Mouse (Mus musculus) gastrocnemius, postnatal 4 days (tissue): ENCODE measurements around the gene Ddx59. TPM values are rescaled to one million over a fixed set of nuclear protein-coding genes. Genes with fewer than 3 reads are reported as not detected.

Source experiments
- DNase-seq, 2 experiments: peaks; one replicate each; pipeline ENCODE4 v3.0.0; 2021 to 2022; ENCODE audit warnings: low spot score in 2 of 2, mixed read lengths in 2 of 2
- total RNA-seq, 2 experiments: library from RNA; stranded (reverse); gene quantifications; 2 replicates each; pipeline ENCODE4 v1.2.3; 2021

Ddx59 gene
- total RNA-seq, 2 experiments from 2014 or later, result 15.2 to 15.5 TPM

GRCm38 (mm10) chr1:136446933-136447332, 31.9 kb downstream of the Ddx59 start:
- DNase-seq, result no peak

DNA sequence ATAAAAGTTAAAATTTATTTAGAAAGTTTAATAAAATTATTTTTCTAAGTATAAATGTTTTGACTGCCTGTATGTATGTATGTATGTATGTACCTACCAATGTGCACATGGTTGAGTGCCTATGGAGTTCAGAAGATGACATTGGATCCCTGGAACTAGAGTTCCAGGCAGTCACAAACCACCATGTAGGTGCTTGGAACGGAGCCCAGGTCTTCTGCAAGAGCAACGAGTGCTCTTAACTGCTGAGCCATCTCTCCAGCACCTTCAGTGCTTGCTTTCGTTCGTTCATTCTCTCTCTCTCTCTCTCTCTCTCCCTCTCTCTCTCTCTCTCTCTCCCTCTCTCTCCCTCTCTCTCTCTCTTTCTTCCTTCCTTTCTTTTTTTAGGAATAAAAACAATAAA, 32.3 kb downstream of the Ddx59 start:
- no peak for DNase-seq

- no peak for DNase-seq
Observed at GRCm38 (mm10) chr1:136449541-136449940, 34.5 kb downstream of the Ddx59 start.

GRCm38 (mm10) chr1:136450206-136450605, 35.1 kb downstream of the Ddx59 start:
- DNase-seq, result no peak

DNA sequence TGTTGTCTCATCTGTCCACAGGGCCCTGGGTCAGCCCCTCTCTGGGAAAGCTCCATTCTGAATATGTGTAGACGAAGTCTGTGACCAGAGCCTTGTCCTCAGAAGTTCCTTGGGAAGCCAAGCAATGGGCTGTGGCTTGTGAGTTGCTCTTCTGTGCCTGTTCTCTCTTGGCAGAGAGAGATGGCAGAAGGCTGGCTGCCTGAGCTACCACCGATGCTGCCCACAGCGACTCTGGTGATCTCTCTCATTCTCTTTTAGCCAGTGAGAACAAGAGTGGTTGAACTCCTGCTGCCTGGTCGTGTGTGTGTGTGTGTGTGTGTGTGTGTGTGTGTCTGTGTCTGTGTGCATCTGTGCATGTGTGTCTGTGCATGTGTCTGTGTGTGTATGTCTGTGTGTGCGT, 37.4 kb downstream of the Ddx59 start:
- no peak for DNase-seq

- no peak for DNase-seq
Observed at GRCm38 (mm10) chr1:136455756-136456585, 40.9 kb downstream of the Ddx59 start.

- no peak for DNase-seq
Observed at GRCm38 (mm10) chr1:136456741-136457140, 41.7 kb downstream of the Ddx59 start.

DNA sequence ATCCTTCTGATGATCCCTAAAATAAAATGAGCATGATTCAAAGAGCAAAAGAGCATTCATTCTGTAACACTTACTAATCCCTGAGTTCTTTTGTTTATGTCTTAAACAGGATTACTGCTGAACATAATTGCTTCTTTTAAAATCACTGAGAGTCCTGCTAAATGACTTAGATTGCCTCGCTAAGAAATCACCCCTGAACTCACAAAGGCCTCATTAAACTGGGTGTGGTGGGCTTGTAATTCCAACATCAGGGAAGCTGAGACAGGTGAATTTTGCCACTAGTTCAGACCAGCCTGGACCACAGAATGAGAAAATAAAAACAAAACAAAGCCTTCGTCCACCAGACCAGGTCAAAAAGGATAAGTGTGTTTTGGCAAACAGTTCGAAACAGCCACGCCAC, 42.3 kb downstream of the Ddx59 start:
- no peak for DNase-seq

DNA sequence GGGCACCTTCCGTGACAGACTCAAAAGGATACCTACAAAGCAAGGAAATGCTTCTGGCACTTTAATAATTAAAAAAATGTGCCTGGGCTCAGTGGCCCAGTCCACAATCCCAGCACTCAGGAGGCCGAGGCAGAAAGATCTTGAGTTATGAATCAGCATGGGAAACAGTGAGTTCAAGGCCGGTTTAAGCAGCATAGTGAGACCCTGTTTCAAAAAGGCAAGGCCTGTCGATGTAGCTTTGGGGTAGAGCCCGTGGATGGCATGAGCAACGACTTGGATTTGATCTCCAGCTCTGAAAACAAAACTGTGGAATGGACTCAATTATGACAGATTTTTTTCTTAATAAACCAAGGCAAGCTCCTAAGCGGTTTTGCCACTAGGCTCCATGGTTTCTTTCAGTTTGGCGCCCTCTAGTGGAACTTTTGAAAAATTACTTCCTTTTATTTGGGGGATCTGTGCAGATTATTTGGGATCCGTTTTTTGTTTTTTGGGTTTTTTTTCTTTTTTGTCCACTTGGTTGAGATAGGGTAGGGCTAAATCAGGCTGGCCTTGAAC, 43.7 kb downstream of the Ddx59 start:
- DNase-seq, result no peak

DNA sequence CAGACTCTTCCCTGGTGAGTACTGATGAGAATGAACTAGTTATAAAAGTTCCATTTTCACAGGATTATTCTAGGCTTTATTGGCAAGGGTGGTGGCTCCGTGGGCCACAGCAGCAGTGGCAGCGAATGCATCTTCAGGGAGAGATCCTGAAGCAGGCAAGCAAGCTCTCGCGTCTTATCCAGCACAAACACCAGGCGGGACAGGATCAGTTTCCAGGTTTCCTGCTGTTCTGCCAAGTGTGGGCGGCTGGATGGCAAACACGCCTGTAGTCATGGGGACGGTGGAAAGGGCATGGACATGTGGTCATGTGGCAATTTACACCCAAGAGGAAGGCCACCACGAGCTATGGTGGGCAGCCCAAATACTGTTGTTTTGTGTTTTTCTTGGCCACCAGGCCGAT, 47.4 kb downstream of the Ddx59 start:
- no peak for DNase-seq

GRCm38 (mm10) chr1:136465168-136465567, 50.1 kb downstream of the Ddx59 start:
- no peak for DNase-seq

- DNase-seq, result peak; percentile 80 to 93
Observed at GRCm38 (mm10) chr1:136466143-136466811, 51.2 kb downstream of the Ddx59 start, which contains the start of gene Kif14. Gene Kif14, plus strand, starts transcription at chr1:136466343.

DNA sequence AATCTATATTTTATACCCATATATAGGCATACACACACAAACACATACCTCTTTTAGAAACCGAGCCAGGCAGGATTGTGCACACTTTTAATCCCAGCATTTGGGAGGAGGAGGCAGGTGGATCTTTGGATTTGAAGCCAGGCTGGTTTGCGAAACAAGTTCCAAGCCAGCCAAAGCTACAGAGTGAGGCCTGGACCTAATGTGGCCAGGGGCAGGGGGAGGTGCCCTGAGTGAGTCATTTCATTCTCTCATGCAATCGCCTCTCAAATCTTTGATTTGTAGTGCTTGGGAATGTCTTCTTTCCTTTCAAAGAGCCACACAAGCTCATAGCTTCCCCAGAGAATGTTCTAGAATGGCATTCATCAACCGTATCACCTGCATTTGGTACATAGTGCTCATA, 54.3 kb downstream of the Ddx59 start:
- no peak for DNase-seq

GRCm38 (mm10) chr1:136470471-136470870, 55.4 kb downstream of the Ddx59 start:
- DNase-seq, result no peak

Other genes starting within 250 kb of the Ddx59 start
- not detected for gene Mroh3, start 202.4 kb upstream of the Ddx59 start, total RNA-seq
- gene Inava, start 181.0 kb upstream of the Ddx59 start, total RNA-seq, result under 1 TPM; 0.22 to 0.29 TPM
- not detected for gene Gpr25, start 154.4 kb upstream of the Ddx59 start, total RNA-seq
- gene Camsap2, start 69.2 kb upstream of the Ddx59 start, total RNA-seq, result 10 to 100 TPM; 25.6 to 26.7 TPM
- 1 to 10 TPM; 4.2 to 5.4 TPM for gene Kif14, start 51.1 kb downstream of the Ddx59 start, total RNA-seq
- 10 to 100 TPM; 10.8 to 12.0 TPM for gene Zfp281, start 209.6 kb downstream of the Ddx59 start, total RNA-seq